Mouse (Mus musculus): ENCODE measurements around the gene Plxna1. TPM values are rescaled to one million over a fixed set of nuclear protein-coding genes. Genes with fewer than 3 reads are reported as not detected.

Plxna1 gene
- total RNA-seq, 2 experiments from 2014 or later: 188 to 193 TPM

DNA sequence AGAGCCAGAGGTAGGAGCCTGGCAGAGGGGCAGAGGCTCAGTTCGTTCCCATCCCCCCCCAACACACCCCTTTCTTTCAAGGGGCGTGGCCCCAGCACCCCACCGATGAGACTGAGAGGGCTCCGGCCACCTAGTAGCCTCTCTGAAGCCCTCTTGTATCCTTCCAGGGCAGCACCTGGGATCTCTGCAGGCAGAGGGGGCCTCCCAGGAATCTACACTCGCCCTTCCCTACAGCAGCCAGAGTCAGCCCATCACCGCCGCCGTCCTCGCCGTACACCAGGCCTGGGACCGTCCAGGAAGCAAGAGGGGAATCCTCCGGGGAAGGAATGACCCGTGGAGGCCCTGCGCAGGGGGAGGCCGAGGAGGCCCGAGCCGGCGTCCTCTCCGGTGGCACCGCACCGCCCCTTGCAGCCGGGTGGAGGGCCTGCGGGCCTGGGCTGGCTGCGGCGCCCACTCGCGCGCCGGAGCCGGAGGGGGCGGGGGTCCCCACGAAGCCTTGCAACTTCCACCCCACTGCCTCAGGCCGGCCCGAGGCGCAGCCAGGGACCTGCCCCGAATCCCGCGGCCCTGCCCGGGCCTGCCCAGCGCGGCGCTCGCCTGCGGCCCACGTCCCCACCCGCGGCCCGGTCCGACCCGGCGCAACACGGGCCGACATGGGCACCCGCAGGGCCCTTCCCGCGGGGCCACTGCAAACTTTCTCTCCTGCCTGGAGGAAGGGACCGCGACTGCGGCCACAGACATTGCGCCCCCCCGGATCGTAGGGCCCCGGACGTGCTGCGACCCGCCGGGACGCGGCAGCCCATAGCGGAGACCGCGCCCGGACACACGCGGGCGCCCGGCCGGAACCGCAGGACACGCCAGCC, 771 bp downstream of the Plxna1 start:
- intact Hi-C loops (cut with DNase I): loop anchor here (2.0 to 5.0 kb wide), 3 partner anchors 191 to 434 kb away; no protein-coding TSS in a partner anchor
- no peak for DNase-seq

GRCm38 (mm10) chr6:89360709-89361417, 1.6 kb downstream of the Plxna1 start:
- intact Hi-C loops (cut with DNase I): loop anchor here (5.0 kb wide), 2 partner anchors 266 to 434 kb away; no protein-coding TSS in a partner anchor
- DNase-seq: no peak

GRCm38 (mm10) chr6:89359771-89360708, 2.4 kb downstream of the Plxna1 start:
- intact Hi-C loops (cut with DNase I): loop anchor here (5.0 kb wide), 2 partner anchors 267 to 433 kb away; no protein-coding TSS in a partner anchor
- peak; percentile 50 for DNase-seq

DNA sequence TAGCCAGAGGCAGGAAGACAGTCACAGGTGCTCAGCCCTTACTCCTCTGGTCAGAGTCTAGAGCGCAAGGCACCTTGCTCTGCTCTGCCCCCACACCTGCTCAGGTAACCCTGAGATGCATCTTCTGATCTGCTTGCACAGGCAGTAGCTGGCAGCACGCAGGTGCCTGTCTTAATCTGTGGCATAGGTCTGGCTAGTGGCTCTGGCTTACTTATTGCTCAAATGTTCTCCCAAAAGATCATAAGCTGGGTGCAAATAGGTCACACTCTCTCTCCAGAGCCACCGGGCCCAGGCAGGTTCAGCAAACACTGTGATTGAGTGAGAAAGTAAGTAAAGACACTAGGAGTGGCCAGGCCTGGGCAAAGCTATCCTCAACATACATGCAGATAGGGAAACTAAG, 3.2 kb downstream of the Plxna1 start:
- no peak for DNase-seq
- intact Hi-C loops (cut with DNase I): no loop called here

DNA sequence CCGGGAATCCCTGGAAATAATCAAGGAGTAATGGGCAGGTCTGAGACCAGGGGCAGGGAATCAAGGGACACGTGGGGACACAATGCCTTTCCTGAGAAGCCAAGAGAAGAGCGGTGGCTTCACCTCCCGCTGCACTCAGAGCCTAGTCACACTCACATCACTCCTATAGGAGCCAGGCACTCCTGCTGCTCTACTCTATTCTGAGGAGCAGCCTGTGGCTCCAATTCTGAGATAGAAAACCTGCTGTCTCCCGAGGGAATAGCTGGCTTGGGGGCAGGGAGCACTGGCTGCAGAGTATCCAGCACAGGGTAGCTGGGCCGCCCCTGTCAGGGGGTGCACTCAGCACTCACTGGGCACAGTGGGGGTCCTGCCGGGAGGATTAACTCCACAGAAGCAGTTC, 6.8 kb downstream of the Plxna1 start:
- intact Hi-C loops (cut with DNase I): no loop called here
- DNase-seq: peak; percentile 2

- DNase-seq: no peak
These were observed 7.7 kb downstream of the Plxna1 start for GRCm38 (mm10) chr6:89354726-89355125.

DNA sequence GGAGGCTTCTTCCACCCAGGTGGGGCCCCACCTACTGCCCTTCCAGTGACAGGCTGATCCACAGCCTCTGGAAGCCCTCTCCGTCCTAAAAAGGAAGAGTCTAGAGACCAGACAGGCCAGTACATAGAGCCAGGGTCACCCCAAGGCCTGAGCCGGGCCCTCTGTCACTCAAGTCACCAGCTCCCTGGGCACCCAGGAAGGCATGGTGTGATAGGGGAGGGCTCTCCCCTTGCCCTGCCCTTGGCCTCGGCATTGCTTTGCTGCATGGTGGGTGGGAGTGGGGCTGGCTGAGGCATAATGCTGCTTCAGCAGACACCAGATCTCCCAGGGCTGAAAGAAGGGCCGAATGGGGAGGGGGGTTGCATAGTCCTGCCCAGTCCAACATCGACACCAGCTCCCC, 8.3 kb downstream of the Plxna1 start:
- intact Hi-C loops (cut with DNase I): no loop called here
- no peak for DNase-seq

More at GRCm38 (mm10) chr6:89354726-89355125, 7.7 kb downstream of the Plxna1 start:
- intact Hi-C loops (cut with DNase I): no loop called here

DNA sequence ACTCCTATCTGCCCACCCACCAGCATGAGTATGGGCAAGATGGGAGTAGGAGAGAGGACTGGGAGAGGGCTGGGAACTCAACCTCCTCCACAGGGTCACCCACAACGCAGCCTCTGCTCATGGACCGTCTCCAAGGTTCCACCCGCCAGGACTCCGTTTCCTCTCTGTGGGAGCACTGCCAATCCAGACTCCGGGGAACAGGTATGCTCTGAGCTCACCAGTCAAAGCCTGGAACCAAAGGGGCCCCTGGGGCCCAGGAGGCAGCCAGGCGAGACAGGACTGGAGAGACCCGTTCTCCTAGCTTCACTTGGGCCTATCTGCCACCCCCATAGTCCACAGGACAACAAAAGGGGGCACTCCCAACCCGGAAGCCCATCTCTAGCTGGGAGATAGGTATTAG, 9.3 kb downstream of the Plxna1 start:
- intact Hi-C loops (cut with DNase I): no loop called here
- no peak for DNase-seq

- intact Hi-C loops (cut with DNase I): no loop called here
- DNase-seq: peak; percentile 65
These were observed 10.8 kb downstream of the Plxna1 start for GRCm38 (mm10) chr6:89351441-89352137.

- DNase-seq: no peak
- intact Hi-C loops (cut with DNase I): no loop called here
These were observed 11.9 kb downstream of the Plxna1 start for GRCm38 (mm10) chr6:89350520-89350919.

DNA sequence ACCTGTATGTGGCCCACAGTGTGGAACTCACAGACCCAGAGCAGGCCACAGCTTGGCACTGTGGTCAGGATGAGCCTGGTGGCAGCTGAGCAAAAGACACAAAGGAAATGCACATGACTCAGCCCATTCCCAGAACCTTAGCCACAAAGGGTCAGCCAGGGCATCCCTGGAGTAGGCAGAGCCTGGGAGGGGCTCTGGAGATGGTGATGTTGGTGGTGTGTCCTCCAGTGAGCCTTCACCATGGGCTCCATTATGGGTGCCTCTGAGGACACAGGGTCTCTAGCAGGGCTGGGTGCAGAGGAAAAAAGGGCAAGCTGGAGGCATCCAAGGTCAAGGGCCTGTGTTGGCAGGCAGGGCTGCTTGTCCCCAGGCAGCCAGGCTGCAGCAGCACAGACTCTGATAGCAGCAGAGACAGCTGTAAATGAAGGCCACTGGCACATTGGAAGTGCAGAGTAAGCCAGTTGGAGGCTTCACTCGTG, 12.3 kb downstream of the Plxna1 start:
- intact Hi-C loops (cut with DNase I): no loop called here
- DNase-seq: no peak

DNA sequence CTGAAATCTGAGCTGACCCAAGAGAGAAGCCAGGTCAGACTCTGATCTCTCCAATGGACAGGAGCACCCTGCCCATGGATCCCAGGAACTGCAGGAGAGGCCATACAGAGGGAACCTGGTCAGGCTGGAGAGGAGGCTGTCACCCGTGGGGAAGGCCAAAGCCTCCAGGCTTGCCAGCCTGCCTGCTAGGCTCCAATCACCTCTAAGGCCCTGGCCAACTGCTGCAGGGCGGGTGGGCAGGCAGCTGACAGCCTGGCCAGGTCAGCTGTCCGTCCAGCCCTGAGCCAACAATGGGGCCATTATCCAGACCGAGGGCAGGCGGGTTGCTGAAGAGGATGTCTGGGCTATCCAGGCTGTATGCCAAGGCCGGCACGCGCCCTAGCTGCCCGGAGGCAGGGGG, 14.1 kb downstream of the Plxna1 start:
- DNase-seq: peak; percentile 69
- intact Hi-C loops (cut with DNase I): no loop called here

GRCm38 (mm10) chr6:89347792-89348191, 14.6 kb downstream of the Plxna1 start:
- intact Hi-C loops (cut with DNase I): no loop called here
- peak; percentile 71 for DNase-seq

DNA sequence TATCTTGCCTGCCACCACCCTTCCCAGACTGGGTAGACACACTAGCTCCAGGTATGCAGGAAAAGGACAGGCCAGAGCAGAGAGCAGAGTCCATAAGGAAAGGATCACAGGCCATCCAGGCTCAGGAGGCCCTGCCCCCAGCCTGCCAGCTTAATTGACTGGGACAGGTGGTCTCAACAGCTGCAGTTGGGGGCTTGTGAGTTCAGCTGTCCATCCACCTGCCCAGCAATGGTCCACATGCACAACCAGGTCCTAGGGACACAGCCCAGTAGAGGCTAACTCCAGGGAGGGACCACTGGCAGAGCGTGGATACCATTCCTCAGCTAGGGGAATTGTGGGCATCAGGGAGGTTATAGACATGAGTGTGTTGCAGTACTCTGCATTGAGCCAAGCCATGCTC, 16.6 kb downstream of the Plxna1 start:
- DNase-seq: no peak
- intact Hi-C loops (cut with DNase I): no loop called here

- no peak for DNase-seq
- intact Hi-C loops (cut with DNase I): no loop called here
These were observed 17.0 kb downstream of the Plxna1 start for GRCm38 (mm10) chr6:89345486-89345785.

DNA sequence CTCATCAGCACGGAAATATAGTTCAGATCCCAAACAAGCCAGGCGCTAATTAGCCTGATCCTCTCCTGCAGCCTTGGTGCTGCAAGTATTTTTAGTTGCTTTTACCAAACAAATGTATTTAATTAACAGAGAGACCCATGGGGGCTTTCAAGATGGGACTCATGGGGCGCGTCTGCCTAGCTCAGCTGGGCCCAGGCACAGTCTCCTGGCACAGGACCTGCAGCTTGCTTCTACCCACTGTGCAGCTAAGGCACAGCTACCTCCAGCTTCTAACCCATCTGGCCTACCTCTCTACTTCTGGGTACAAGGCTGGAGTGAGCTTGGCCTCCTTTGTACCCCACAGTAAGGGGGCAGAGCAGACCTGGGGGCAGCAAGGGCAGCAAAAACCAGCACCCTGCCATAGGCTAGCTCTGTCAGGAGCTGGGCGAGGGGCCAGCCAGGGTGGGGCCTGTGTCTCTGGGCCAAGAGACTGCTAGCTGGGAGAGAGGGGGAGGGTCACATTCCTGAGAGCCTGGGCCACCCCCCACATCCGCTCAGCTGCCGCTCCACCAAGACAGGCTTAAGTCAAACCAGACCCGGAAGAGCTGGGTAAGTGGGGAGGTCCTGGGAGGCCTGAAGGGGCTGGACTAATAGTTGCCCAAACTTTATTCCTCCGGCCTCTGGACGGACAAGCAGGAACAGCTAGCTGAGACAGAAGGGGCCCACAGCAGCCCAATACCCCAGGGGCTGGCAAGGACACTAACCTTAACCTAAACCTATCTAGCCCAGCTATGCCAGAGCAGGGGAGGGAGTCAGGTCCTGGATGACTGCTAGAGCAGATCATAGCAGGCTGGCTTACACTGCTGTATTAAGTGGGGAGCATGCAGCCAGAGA, 17.6 kb downstream of the Plxna1 start:
- peak; percentile 66 for DNase-seq
- intact Hi-C loops (cut with DNase I): no loop called here

- intact Hi-C loops (cut with DNase I): no loop called here
- DNase-seq: no peak
These were observed 20.4 kb downstream of the Plxna1 start for GRCm38 (mm10) chr6:89341981-89342380.

DNA sequence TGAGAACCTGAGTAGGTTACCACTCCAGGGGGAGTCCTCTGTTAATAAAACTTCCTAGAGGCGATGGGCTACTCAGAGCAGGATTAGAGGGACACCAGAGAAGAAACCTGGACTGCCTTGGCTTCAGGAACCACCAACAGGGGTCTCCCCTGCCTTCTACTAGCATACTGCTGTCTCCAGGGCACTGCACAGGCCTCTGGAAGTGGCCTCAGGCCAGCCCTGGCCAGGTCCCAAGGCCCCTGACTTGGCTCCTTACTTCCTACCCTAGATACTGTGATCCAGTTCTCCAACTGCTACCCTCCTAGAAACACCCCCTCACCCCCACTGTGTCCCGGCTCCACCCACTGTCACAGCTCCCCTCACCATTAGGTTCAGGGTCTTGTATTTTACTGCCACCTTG, 23.0 kb downstream of the Plxna1 start:
- intact Hi-C loops (cut with DNase I): no loop called here
- peak; percentile 70 for DNase-seq

DNA sequence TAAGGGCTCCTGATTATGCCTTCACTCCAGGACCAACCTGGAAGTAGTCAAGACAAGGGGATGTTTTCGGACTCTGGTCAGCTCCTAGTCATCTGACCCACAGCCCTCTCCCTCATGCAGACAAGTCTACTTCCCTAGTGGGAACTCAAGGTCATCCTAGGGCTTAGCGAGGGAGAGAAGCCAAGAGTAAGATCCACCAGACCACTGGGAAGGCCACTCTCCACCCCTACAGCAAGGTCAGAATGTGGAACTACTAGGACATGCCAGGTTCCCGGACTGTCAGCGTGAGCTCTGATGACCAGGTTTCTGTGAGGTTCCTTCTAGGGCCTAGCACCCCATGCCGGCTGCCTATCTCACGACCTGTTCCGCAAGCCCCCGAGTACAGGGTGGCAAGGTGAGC, 23.7 kb downstream of the Plxna1 start:
- intact Hi-C loops (cut with DNase I): no loop called here
- DNase-seq: no peak
